Mouse (Mus musculus): ENCODE measurements around the gene Rhoc. TPM values are rescaled to one million over a fixed set of nuclear protein-coding genes. Genes with fewer than 3 reads are reported as not detected.
"Not testable (repeated sequence)": the region's sequence is repeated elsewhere in the genome, so short reads cannot be mapped to it uniquely, and the experiment has no call there.

Rhoc gene
- 146 and 160 TPM in 2 replicates for polyA plus RNA-seq (2014; fragmentation: Nextera tagmentation; extraction: Ambion mirVana)

- Histone ChIP-seq H3K4me2 (ENCODE audit: low read depth, severe bottlenecking) (peak within 1 kb of the TSS; percentile 92), H3K4me1 (ENCODE audit: control insufficient read depth, insufficient read depth, low read length) (peaks cover 25% of the 10 kb centered on the region), H3K4me3 (ENCODE audit: low read depth, low read length) (peak within 1 kb of the TSS; percentile 70), H3K9ac (ENCODE audit: low read length) (peak within 1 kb of the TSS; percentile 80), H3K9me3 (ENCODE audit: control insufficient read depth, low read length) (no peaks in the 10 kb centered on the region), H3K27ac (replicated peaks; ENCODE audit: low read depth, low read length) (peak within 1 kb of the TSS; percentile 79; the same call in 1 of the 2 replicates), H3K36me3 (ENCODE audit: control insufficient read depth, insufficient read depth, low read length) (peaks cover 3% of the 10 kb centered on the region; the same call in 1 of the 2 replicates), H3K27me3 (ENCODE audit: control insufficient read depth, insufficient read depth, low read length) (peaks cover 9% of the 10 kb centered on the region)
- WGBS: 37% methylated on average over 3 of the region's 3 CpGs
- ATAC-seq (ENCODE audit: insufficient number of reproducible peaks, low FRiP score, low TSS enrichment, low read depth): peak; percentile 0; the same call in 1 of the 2 replicates
- DNase-seq (ENCODE audit: low spot score): no peak
These were observed at the start of gene Rhoc for GRCm38 (mm10) chr3:104788075-104788474. TSS of gene Rhoc (plus strand) at chr3:104788375.

- Histone ChIP-seq H3K9me3 (ENCODE audit: control insufficient read depth, low read length) (no peaks in the 10 kb centered on the region), H3K9ac (ENCODE audit: low read length) (no peak overlapping the region), H3K4me1 (ENCODE audit: control insufficient read depth, insufficient read depth, low read length) (no peaks in the 10 kb centered on the region), H3K4me2 (ENCODE audit: low read depth, severe bottlenecking) (no peak overlapping the region), H3K27me3 (ENCODE audit: control insufficient read depth, insufficient read depth, low read length) (no peaks in the 10 kb centered on the region), H3K36me3 (ENCODE audit: control insufficient read depth, insufficient read depth, low read length) (no peaks in the 10 kb centered on the region), H3K27ac (replicated peaks; ENCODE audit: low read depth, low read length) (no peak overlapping the region), H3K4me3 (ENCODE audit: low read depth, low read length) (no peak overlapping the region)
- no peak for ATAC-seq (ENCODE audit: insufficient number of reproducible peaks, low FRiP score, low TSS enrichment, low read depth)
- WGBS: 96% methylated on average over 3 of the region's 3 CpGs
- no peak for DNase-seq (ENCODE audit: low spot score)
These were observed 46.2 kb upstream of the Rhoc start for GRCm38 (mm10) chr3:104741954-104742353.

GRCm38 (mm10) chr3:104743161-104743560, 45.0 kb upstream of the Rhoc start:
- H3K4me1 ChIP-seq (ENCODE audit: control insufficient read depth, insufficient read depth, low read length): no peaks in the 10 kb centered on the region
- H3K27ac ChIP-seq (replicated peaks; ENCODE audit: low read depth, low read length): no peak overlapping the region
- no peak overlapping the region for H3K4me3 ChIP-seq (ENCODE audit: low read depth, low read length)
- ATAC-seq (ENCODE audit: insufficient number of reproducible peaks, low FRiP score, low TSS enrichment, low read depth) (no peak), DNase-seq (ENCODE audit: low spot score) (no peak)
- no peaks in the 10 kb centered on the region for H3K36me3 ChIP-seq (ENCODE audit: control insufficient read depth, insufficient read depth, low read length)
- 32% methylated on average over 1 of the region's 1 CpGs for WGBS
- H3K27me3 ChIP-seq (ENCODE audit: control insufficient read depth, insufficient read depth, low read length): no peaks in the 10 kb centered on the region
- no peak overlapping the region for H3K4me2 ChIP-seq (ENCODE audit: low read depth, severe bottlenecking)
- H3K9me3 ChIP-seq (ENCODE audit: control insufficient read depth, low read length): no peaks in the 10 kb centered on the region
- H3K9ac ChIP-seq (ENCODE audit: low read length): no peak overlapping the region

- WGBS: 65% methylated on average over 1 of the region's 1 CpGs
- H3K27me3 ChIP-seq (ENCODE audit: control insufficient read depth, insufficient read depth, low read length): no peaks in the 10 kb centered on the region
- H3K9ac ChIP-seq (ENCODE audit: low read length): no peak overlapping the region
- no peak overlapping the region for H3K27ac ChIP-seq (replicated peaks; ENCODE audit: low read depth, low read length)
- H3K4me2 ChIP-seq (ENCODE audit: low read depth, severe bottlenecking): no peak overlapping the region
- no peaks in the 10 kb centered on the region for H3K9me3 ChIP-seq (ENCODE audit: control insufficient read depth, low read length)
- ATAC-seq (ENCODE audit: insufficient number of reproducible peaks, low FRiP score, low TSS enrichment, low read depth) (no peak), DNase-seq (ENCODE audit: low spot score) (no peak)
- H3K4me1 ChIP-seq (ENCODE audit: control insufficient read depth, insufficient read depth, low read length): no peaks in the 10 kb centered on the region
- H3K36me3 ChIP-seq (ENCODE audit: control insufficient read depth, insufficient read depth, low read length): no peaks in the 10 kb centered on the region
- no peak overlapping the region for H3K4me3 ChIP-seq (ENCODE audit: low read depth, low read length)
These were observed 44.3 kb upstream of the Rhoc start for GRCm38 (mm10) chr3:104743864-104744263.

- H3K27ac ChIP-seq (replicated peaks; ENCODE audit: low read depth, low read length); H3K9ac ChIP-seq (ENCODE audit: low read length); H3K36me3 ChIP-seq (ENCODE audit: control insufficient read depth, insufficient read depth, low read length); H3K9me3 ChIP-seq (ENCODE audit: control insufficient read depth, low read length); H3K4me2 ChIP-seq (ENCODE audit: low read depth, severe bottlenecking); ATAC-seq (ENCODE audit: insufficient number of reproducible peaks, low FRiP score, low TSS enrichment, low read depth); H3K4me1 ChIP-seq (ENCODE audit: control insufficient read depth, insufficient read depth, low read length); H3K27me3 ChIP-seq (ENCODE audit: control insufficient read depth, insufficient read depth, low read length); H3K4me3 ChIP-seq (ENCODE audit: low read depth, low read length): not testable (repeated sequence)
- WGBS: 11% methylated on average over 21 of the region's 25 CpGs
- DNase-seq (ENCODE audit: low spot score): peak; percentile 55
These were observed 35.3 kb upstream of the Rhoc start for GRCm38 (mm10) chr3:104752845-104753244.

- peak overlapping the region; percentile 59 for H3K9ac ChIP-seq (ENCODE audit: low read length)
- H3K27ac ChIP-seq (replicated peaks; ENCODE audit: low read depth, low read length): no peak overlapping the region
- no peaks in the 10 kb centered on the region for H3K4me1 ChIP-seq (ENCODE audit: control insufficient read depth, insufficient read depth, low read length)
- H3K36me3 ChIP-seq (ENCODE audit: control insufficient read depth, insufficient read depth, low read length): no peaks in the 10 kb centered on the region
- WGBS: 2% methylated on average over 27 of the region's 27 CpGs
- peak overlapping the region; percentile 47 for H3K4me2 ChIP-seq (ENCODE audit: low read depth, severe bottlenecking)
- H3K9me3 ChIP-seq (ENCODE audit: control insufficient read depth, low read length): no peaks in the 10 kb centered on the region
- H3K4me3 ChIP-seq (ENCODE audit: low read depth, low read length): peak overlapping the region; percentile 26
- no peaks in the 10 kb centered on the region for H3K27me3 ChIP-seq (ENCODE audit: control insufficient read depth, insufficient read depth, low read length)
- ATAC-seq (ENCODE audit: insufficient number of reproducible peaks, low FRiP score, low TSS enrichment, low read depth) (peak; percentile 75; the same call in 1 of the 2 replicates), DNase-seq (ENCODE audit: low spot score) (peak; percentile 92)
These were observed 29.8 kb upstream of the Rhoc start for GRCm38 (mm10) chr3:104758406-104758805.

GRCm38 (mm10) chr3:104758869-104759268, 29.3 kb upstream of the Rhoc start:
- H3K4me3 ChIP-seq (ENCODE audit: low read depth, low read length): peak overlapping the region; percentile 26
- ATAC-seq (ENCODE audit: insufficient number of reproducible peaks, low FRiP score, low TSS enrichment, low read depth) (0 out of 2 replicates have a peak, but pooled peaks have one; percentile 15), DNase-seq (ENCODE audit: low spot score) (no peak)
- H3K4me2 ChIP-seq (ENCODE audit: low read depth, severe bottlenecking): peak overlapping the region; percentile 47
- H3K9ac ChIP-seq (ENCODE audit: low read length): peak overlapping the region; percentile 59; the same call in 1 of the 2 replicates
- no peaks in the 10 kb centered on the region for H3K27me3 ChIP-seq (ENCODE audit: control insufficient read depth, insufficient read depth, low read length)
- no peaks in the 10 kb centered on the region for H3K36me3 ChIP-seq (ENCODE audit: control insufficient read depth, insufficient read depth, low read length)
- H3K4me1 ChIP-seq (ENCODE audit: control insufficient read depth, insufficient read depth, low read length): no peaks in the 10 kb centered on the region
- H3K9me3 ChIP-seq (ENCODE audit: control insufficient read depth, low read length): no peaks in the 10 kb centered on the region
- no peak overlapping the region for H3K27ac ChIP-seq (replicated peaks; ENCODE audit: low read depth, low read length)
- WGBS: 10% methylated on average over 5 of the region's 5 CpGs

GRCm38 (mm10) chr3:104762103-104762863, 25.9 kb upstream of the Rhoc start:
- not testable (repeated sequence) for H3K27me3 ChIP-seq (ENCODE audit: control insufficient read depth, insufficient read depth, low read length); H3K4me3 ChIP-seq (ENCODE audit: low read depth, low read length); H3K4me1 ChIP-seq (ENCODE audit: control insufficient read depth, insufficient read depth, low read length); H3K27ac ChIP-seq (replicated peaks; ENCODE audit: low read depth, low read length); H3K4me2 ChIP-seq (ENCODE audit: low read depth, severe bottlenecking); ATAC-seq (ENCODE audit: insufficient number of reproducible peaks, low FRiP score, low TSS enrichment, low read depth); H3K9ac ChIP-seq (ENCODE audit: low read length); H3K36me3 ChIP-seq (ENCODE audit: control insufficient read depth, insufficient read depth, low read length); H3K9me3 ChIP-seq (ENCODE audit: control insufficient read depth, low read length); DNase-seq (ENCODE audit: low spot score)
- 25% methylated on average over 19 of the region's 20 CpGs for WGBS
